Mouse (Mus musculus) myocyte (in vitro differentiated cells): ENCODE results near the gene Adgrv1. TPM values are rescaled to one million over a fixed set of nuclear protein-coding genes. Genes with fewer than 3 reads are reported as not detected.

Experiments used
- H3K27me3 ChIP-seq: one replicate; pipeline ENCODE4 v1.6.1; 2011; ENCODE audit not compliant: control insufficient read depth, insufficient read depth, insufficient read length
- H3K36me3 ChIP-seq: one replicate; pipeline ENCODE4 v1.6.1; 2011; ENCODE audit not compliant: control insufficient read depth, insufficient read depth
- H3K4me2 ChIP-seq: one replicate; pipeline ENCODE4 v1.6.1; 2011; ENCODE audit warnings: low read depth, control low read depth
- H3K4me3 ChIP-seq: one replicate; pipeline ENCODE4 v1.5.1; 2011; ENCODE audit warnings: mild to moderate bottlenecking, control low read depth, moderate library complexity
- H3K79me2 ChIP-seq: one replicate; pipeline ENCODE4 v1.6.1; 2011; ENCODE audit not compliant: control insufficient read depth, insufficient read depth
- H3ac ChIP-seq: one replicate; pipeline ENCODE4 v1.6.1; 2011; ENCODE audit not compliant: control insufficient read depth, insufficient read length
- CEBPB ChIP-seq: IDR thresholded peaks from 2 replicates; pipeline ENCODE4 v1.6.1; 2011; ENCODE audit warnings: mild to moderate bottlenecking, moderate library complexity; ENCODE audit not compliant: poor library complexity, insufficient read depth, severe bottlenecking
- E2F4 ChIP-seq: IDR thresholded peaks from one replicate; pipeline ENCODE4 v1.6.1; 2011; ENCODE audit warnings: mild to moderate bottlenecking, control low read depth, moderate library complexity; ENCODE audit not compliant: insufficient read depth
- MAX ChIP-seq: IDR thresholded peaks from one replicate; pipeline ENCODE4 v1.6.1; 2011; ENCODE audit warnings: low read depth, mild to moderate bottlenecking, control low read depth
- MYOD1 ChIP-seq, 3 experiments: IDR thresholded peaks; one replicate each; pipeline ENCODE4 v1.6.1; 2011; ENCODE audit warnings: control low read depth in 2 of 3, low read depth in 2 of 3, mild to moderate bottlenecking in 2 of 3, moderate library complexity in 1 of 3; ENCODE audit not compliant: insufficient read length in 2 of 3, control insufficient read depth in 1 of 3
- MYOG ChIP-seq, 3 experiments: IDR thresholded peaks; one replicate each; pipeline ENCODE4 v1.6.1; 2011; ENCODE audit warnings: control low read depth in 2 of 3, low read depth in 2 of 3, mild to moderate bottlenecking in 2 of 3; ENCODE audit not compliant: insufficient read length in 2 of 3, control insufficient read depth in 1 of 3, insufficient read depth in 1 of 3
- POLR2A ChIP-seq: IDR thresholded peaks from one replicate; pipeline ENCODE4 v1.6.1; 2011; ENCODE audit warnings: low read depth, mild to moderate bottlenecking, control low read depth, moderate library complexity; ENCODE audit not compliant: insufficient read length
- POLR2AphosphoS2 ChIP-seq: IDR thresholded peaks from one replicate; pipeline ENCODE4 v1.6.1; 2011; ENCODE audit warnings: low read depth, control low read depth; ENCODE audit not compliant: insufficient read length
- REST ChIP-seq: IDR thresholded peaks from one replicate; pipeline ENCODE4 v1.6.1; 2011; ENCODE audit warnings: mild to moderate bottlenecking, control low read depth, moderate library complexity; ENCODE audit not compliant: insufficient read depth, insufficient read length
- SRF ChIP-seq: IDR thresholded peaks from one replicate; pipeline ENCODE4 v1.6.1; 2011; ENCODE audit warnings: low read depth; ENCODE audit not compliant: control insufficient read depth, insufficient read length
- TCF12 ChIP-seq: IDR thresholded peaks from one replicate; pipeline ENCODE4 v1.6.1; 2011; ENCODE audit warnings: mild to moderate bottlenecking, control low read depth; ENCODE audit not compliant: poor library complexity, insufficient read depth, severe bottlenecking
- TCF3 ChIP-seq: IDR thresholded peaks from one replicate; pipeline ENCODE4 v1.6.1; 2011; ENCODE audit warnings: low read depth, control low read depth; ENCODE audit not compliant: insufficient read length
- USF1 ChIP-seq: IDR thresholded peaks from one replicate; pipeline ENCODE4 v1.6.1; 2011; ENCODE audit warnings: low read depth, mild to moderate bottlenecking, control low read depth, moderate library complexity
- polyA plus RNA-seq: library from polyadenylated mRNA; unstranded; fragments of >200 nt; fragmentation: generic; extraction: Trizol; gene quantifications from one replicate; pipeline ENCODE4 v1.2.1, GENCODE M21; 2012; ENCODE audit warnings: missing spikeins

Gene Adgrv1
- polyA plus RNA-seq, 1 experiment, result 0.04 TPM

GRCm38 (mm10) chr13:81449630-81450029 lies 183.3 kb downstream of the Adgrv1 start:
- TF ChIP-seq MAX, result no peak
- no peak for TF ChIP-seq USF1
- TF ChIP-seq POLR2AphosphoS2, result no peak
- no peak for TF ChIP-seq MYOG (IDR thresholded peaks at IDR 0.05; ENCODE audit: control insufficient read depth in 1 of 3, insufficient read depth in 1 of 3, insufficient read length in 2 of 3, low read depth in 2 of 3)
- no peak for TF ChIP-seq CEBPB
- TF ChIP-seq POLR2A, result no peak
- no peak for TF ChIP-seq REST
- TF ChIP-seq SRF, result no peak
- no peak for TF ChIP-seq MYOD1 (IDR thresholded peaks at IDR 0.05; ENCODE audit: control insufficient read depth in 1 of 3, insufficient read length in 2 of 3, low read depth in 2 of 3)
- no peak for TF ChIP-seq TCF12
- TF ChIP-seq E2F4, result no peak
- no peak for TF ChIP-seq TCF3
- Histone ChIP-seq H3K4me3 (no peak overlapping the region), H3ac (no peak overlapping the region), H3K4me2 (no peak overlapping the region), H3K27me3 (peaks cover 17% of the 10 kb centered on the region), H3K36me3 (no peaks in the 10 kb centered on the region), H3K79me2 (no peaks in the 10 kb centered on the region)

GRCm38 (mm10) chr13:81449198-81449597 lies 183.8 kb downstream of the Adgrv1 start:
- no peak overlapping the region for H3K4me2 ChIP-seq
- TF ChIP-seq CEBPB (no peak), MAX (no peak), REST (no peak), MYOD1 (IDR thresholded peaks at IDR 0.05; ENCODE audit: control insufficient read depth in 1 of 3, insufficient read length in 2 of 3, low read depth in 2 of 3) (no peak), E2F4 (no peak), TCF3 (no peak), TCF12 (no peak), POLR2AphosphoS2 (no peak), POLR2A (no peak), MYOG (IDR thresholded peaks at IDR 0.05; ENCODE audit: control insufficient read depth in 1 of 3, insufficient read depth in 1 of 3, insufficient read length in 2 of 3, low read depth in 2 of 3) (no peak), SRF (no peak), USF1 (no peak)
- H3K36me3 ChIP-seq, result no peaks in the 10 kb centered on the region
- H3K27me3 ChIP-seq, result peaks cover 17% of the 10 kb centered on the region
- no peak overlapping the region for H3K4me3 ChIP-seq
- H3ac ChIP-seq, result no peak overlapping the region
- no peaks in the 10 kb centered on the region for H3K79me2 ChIP-seq

GRCm38 (mm10) chr13:81441412-81441811 lies 191.5 kb downstream of the Adgrv1 start:
- Histone ChIP-seq H3K79me2 (no peaks in the 10 kb centered on the region), H3K36me3 (no peaks in the 10 kb centered on the region), H3K27me3 (peaks cover 10% of the 10 kb centered on the region), H3K4me2 (no peak overlapping the region), H3ac (no peak overlapping the region), H3K4me3 (no peak overlapping the region)
- TF ChIP-seq CEBPB (no peak), POLR2A (no peak), POLR2AphosphoS2 (no peak), TCF3 (no peak)

GRCm38 (mm10) chr13:81439390-81440025 lies 193.4 kb downstream of the Adgrv1 start:
- no peaks in the 10 kb centered on the region for H3K36me3 ChIP-seq
- no peaks in the 10 kb centered on the region for H3K79me2 ChIP-seq
- H3K4me3 ChIP-seq, result no peak overlapping the region
- peaks cover 10% of the 10 kb centered on the region for H3K27me3 ChIP-seq
- H3ac ChIP-seq, result no peak overlapping the region
- no peak overlapping the region for H3K4me2 ChIP-seq
- TF ChIP-seq CEBPB (no peak), MYOG (IDR thresholded peaks at IDR 0.05; ENCODE audit: control insufficient read depth in 1 of 3, insufficient read depth in 1 of 3, insufficient read length in 2 of 3, low read depth in 2 of 3) (no peak), TCF12 (no peak), SRF (no peak), POLR2AphosphoS2 (no peak), MAX (no peak), USF1 (no peak), POLR2A (no peak)

GRCm38 (mm10) chr13:81437088-81437487 lies 195.9 kb downstream of the Adgrv1 start:
- Histone ChIP-seq H3K79me2 (no peaks in the 10 kb centered on the region), H3K4me2 (no peak overlapping the region), H3K36me3 (no peaks in the 10 kb centered on the region), H3K4me3 (no peak overlapping the region), H3K27me3 (peaks cover 5% of the 10 kb centered on the region), H3ac (no peak overlapping the region)
- TF ChIP-seq CEBPB, result no peak
- no peak for TF ChIP-seq POLR2A
- TF ChIP-seq MAX, result no peak
- TF ChIP-seq SRF, result no peak
